Mouse (Mus musculus) heart, postnatal 10 days (tissue): ENCODE data around the gene Slc5a10. TPM values are rescaled to one million over a fixed set of nuclear protein-coding genes. Genes with fewer than 3 reads are reported as not detected.

Experiments used
- DNase-seq, 2 experiments: peaks; one replicate each; pipeline ENCODE4 v3.0.0; 2021
- intact Hi-C: fragments of 180-260 bp; cut with DNase I; formaldehyde crosslinking; loops from one replicate; pipeline ENCODE4 v1.15.1; 2025
- total RNA-seq, 2 experiments: library from RNA; stranded (reverse); gene quantifications; 2 replicates each; pipeline ENCODE4 v1.2.3; 2021

Slc5a10 gene
- total RNA-seq, 2 experiments from 2014 or later = not detected

DNA sequence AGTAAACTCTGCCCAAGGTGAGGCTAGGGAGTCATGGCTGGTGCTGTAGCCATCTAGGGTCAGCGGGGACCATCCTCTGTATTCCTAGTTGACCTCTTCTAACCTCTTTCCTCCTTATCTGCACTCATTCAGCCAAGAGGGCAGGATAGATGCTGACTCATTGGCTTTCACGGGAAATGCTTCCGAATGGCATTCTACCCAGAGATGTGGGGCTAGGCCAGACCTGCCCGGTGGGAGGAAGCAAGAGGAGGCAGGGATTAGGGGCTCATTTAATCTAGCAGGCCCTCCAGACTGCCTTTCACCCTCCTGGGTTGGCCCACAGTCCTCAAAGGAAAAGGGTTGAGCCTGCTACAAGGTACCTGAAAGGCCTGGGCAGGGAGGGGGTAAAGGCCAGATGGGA is 14.4 kb downstream of the Slc5a10 start:
- intact Hi-C loops = no loop called here
- no peak for DNase-seq

DNA sequence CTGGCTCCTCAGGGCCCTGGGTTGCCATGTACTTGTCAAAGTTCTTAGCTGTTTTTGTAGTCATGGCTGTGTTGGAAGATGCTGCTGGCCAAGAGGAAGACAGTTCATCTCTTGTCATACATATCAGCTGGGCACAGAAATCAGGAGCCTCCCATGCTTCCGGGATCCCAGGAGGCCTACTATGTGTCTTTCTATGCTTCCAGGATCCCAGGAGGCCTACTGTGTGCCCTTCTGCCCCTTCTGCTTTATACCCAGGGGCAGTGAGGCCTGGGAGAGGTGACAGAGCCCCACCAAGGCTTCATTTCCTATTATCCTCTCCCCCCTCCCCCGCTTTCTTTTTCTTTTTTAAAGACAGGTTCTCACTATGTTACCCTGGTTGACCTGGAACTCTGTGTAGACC is 15.0 kb downstream of the Slc5a10 start:
- intact Hi-C loops = no loop called here
- no peak for DNase-seq

DNA sequence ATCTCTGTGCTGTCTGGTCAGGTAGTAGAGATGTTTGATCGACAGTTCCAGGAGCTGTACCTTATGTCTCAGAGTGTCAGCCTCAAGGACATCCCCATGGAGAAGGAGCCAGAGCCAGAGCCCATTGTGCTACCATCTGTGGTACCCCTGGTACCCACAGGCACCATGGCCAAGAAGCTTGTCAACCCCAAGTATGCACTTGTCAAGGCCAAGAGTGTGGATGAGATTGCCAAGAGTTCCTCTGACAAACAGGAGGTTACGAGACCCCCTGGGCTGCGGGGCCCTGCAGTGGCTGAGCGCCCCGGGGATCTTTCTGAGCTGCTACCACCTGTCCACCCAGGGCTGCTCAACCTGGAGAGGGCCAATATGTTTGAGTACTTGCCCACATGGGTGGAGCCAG is 18.1 kb downstream of the Slc5a10 start:
- intact Hi-C loops = no loop called here
- DNase-seq = no peak

DNA sequence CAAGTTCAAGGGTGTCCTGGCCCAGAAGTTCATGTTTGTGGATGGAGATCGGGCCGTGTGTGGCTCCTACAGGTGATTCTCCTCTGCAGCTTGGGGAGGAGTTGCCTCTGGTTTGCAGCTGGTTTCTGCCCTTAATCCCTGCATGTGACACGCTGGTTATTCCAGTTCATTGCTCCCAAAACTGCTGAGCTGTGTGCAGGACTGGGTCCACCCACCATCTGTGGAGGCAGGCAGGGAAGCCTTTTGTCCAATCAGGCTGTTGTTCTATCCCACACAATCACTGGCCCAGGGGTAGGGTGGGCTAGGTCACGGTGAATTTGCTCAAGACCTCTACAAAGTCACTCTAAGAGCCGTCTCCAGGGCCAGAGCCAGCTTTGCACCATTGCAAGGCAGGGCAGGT is 18.9 kb downstream of the Slc5a10 start:
- intact Hi-C loops = no loop called here
- no peak for DNase-seq

DNA sequence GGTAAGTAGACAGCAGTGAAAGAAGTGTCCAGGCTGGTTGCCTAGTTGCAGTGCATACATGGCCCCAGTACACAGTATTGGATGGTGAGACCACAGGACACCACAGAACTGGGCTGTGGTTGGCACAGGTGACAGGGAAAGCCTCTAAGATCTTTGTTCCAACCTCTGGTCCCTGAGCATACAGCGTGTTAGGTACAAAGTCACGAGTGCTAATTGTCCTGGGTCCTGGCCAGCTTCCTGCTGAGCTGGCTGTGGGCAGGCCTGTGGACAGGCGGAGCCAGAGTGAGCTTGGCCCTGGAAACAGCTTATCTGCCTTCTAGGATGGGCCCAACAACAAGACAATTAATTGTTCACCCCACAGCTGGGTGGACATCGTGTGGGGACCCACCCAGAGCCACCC is 20.7 kb downstream of the Slc5a10 start:
- intact Hi-C loops = no loop called here
- DNase-seq = peak; percentile 48 to 51

DNA sequence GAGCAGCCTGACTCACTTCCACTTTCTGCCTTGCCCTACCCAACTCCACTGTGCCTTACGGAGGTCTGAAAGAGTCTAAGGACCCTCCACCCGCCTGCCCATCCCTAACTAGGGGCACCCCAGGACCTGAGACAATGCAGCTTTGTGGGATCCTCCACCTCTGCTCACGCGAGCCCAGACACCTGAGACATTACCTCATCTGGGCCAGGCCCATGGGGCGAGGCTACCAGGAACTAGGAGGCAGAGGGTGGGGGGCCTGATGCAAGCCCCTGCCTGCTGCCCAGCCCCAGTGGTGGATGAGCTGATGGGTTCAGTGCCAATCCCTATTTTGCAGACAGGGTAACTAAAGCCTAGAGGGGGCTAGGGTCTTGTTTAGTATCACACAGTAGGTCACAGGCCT is 21.2 kb downstream of the Slc5a10 start:
- DNase-seq = no peak
- intact Hi-C loops = no loop called here

DNA sequence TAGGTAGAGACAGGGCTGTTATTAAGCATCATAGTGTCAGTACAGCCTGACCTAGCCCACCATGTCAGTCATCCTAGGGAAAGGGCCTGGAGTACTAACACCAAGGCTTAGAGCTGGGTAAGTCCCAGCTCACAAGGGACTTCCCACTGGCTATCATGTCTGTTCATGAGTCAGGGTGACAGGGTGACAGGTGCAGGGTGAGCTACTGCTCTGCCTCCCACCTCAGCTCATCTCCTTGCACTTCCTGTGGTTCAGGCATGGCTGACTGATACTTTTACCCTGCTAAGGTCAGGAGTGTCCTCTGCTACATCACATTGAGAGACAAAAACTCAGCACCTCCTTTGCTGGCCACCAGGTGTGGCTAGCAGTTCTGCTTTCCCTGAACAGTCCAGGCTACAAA is 21.8 kb downstream of the Slc5a10 start:
- intact Hi-C loops = no loop called here
- DNase-seq = no peak

DNA sequence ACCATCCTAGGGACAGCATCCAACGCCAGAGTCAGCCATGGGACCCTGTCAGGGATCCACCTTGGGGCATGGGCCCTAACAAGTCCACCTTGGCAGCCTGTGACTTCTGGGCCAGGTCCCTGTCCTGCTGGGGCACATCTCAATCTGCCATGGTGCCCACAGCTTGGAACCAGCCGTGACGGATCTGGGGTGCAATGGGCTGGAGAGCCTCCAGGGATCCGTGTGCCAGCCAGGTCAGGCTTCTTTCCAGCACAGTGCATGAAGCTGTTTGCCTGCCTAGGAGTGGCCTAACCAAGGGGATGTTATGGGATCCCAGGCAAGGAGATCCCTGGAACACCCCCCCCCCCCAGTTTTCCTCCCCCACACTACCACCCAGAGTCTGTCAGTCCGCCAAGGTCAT is 27.6 kb downstream of the Slc5a10 start:
- intact Hi-C loops = no loop called here
- no peak for DNase-seq

DNA sequence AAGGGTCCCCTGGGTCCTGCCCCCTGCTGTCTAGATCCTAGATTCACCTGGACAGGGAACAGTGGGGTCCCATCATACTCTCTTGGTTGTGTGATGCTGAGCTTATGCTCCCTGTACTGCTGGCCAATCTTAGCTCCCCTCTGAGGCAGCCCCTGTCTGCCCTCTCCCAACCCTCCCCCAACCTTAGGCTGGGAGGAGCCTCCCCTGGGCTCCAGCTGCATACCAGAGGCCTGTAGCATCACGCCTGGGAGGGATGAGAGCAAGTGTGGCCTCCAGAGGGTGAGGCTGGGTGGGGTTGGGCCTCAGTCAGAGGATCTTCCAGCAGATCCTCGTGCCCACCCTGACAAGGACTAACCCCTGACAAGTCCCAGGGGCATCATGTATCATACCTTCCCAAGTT is 33.0 kb downstream of the Slc5a10 start:
- intact Hi-C loops = no loop called here
- DNase-seq = no peak

DNA sequence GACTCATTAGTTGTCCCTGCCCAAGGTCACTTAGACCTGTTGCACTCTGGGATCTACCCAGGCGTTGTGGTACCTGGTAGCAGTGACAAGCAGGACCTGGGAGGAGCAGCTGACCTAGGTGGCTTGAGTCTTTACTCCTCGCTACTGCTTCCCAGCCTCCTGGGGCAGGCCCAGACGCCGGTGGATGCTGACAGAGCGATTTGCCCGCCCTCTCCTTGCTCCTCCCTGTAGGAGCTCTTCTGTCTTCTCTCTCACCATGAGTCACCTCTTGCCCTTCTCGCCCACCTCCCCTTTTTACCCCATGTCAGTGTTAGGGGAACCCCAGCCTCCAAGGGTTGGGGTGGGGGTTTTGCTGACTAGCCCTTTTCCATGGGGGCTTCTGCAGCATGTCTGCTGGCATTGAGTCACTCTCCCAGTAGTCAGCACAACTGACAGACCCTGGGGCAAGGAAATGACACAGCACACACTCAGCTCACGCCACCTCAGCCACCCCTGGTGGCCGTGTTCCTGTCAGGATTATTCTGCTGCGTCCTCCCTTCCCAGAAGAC is 33.6 kb downstream of the Slc5a10 start:
- intact Hi-C loops = no loop called here

DNA sequence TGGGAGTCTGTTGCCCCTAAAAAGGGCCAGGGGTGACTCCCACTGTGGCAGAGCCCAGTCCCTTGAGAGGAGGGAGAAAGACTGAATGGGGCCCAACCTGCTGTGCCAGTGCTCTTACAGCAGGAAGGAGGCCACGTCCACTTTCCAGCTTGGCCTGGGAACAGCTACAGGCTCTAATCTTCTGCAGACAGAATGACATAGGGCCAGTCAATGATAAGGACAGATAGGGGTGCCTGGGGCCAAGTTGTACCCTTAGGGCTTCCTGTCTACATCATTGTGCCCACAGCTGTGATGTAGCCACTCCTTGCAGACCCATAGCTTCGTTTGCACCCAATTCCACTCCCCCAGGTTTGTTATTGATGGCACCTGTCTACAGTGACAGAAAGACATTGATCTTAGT is 34.5 kb downstream of the Slc5a10 start:
- DNase-seq = no peak
- intact Hi-C loops = no loop called here

More for the DNA sequence above, 33.6 kb downstream of the Slc5a10 start:
- no peak for DNase-seq

DNA sequence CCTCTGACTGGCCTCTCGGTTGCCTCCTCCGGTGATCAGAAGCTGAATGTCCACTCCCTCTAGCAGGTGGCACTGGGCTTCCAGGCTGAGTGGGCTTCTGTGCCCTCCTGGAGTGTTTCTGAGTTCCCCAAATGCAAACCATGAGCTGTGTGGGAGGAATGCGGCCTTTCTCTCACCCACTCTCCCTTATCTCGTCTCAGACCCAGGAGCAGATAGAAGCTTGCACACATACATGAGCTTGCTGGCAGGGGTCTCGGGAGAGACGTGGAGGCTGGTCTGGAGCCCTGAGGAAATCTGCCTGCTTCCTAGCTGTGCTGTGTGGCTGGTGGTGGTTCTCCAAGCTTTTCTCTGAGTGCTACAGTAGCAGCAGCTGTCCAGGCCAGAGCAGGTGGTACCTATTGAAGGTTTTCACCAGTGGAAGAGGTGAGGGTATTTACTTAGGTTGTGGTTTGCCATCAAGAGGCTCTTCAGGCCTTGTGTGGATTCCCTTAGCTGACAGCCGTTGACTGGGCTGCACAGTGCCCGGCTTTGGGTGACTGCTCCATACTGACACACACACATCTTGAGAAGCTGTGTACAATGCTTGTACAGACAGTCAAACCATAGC is 35.4 kb downstream of the Slc5a10 start:
- intact Hi-C loops = no loop called here
- DNase-seq = no peak

DNA sequence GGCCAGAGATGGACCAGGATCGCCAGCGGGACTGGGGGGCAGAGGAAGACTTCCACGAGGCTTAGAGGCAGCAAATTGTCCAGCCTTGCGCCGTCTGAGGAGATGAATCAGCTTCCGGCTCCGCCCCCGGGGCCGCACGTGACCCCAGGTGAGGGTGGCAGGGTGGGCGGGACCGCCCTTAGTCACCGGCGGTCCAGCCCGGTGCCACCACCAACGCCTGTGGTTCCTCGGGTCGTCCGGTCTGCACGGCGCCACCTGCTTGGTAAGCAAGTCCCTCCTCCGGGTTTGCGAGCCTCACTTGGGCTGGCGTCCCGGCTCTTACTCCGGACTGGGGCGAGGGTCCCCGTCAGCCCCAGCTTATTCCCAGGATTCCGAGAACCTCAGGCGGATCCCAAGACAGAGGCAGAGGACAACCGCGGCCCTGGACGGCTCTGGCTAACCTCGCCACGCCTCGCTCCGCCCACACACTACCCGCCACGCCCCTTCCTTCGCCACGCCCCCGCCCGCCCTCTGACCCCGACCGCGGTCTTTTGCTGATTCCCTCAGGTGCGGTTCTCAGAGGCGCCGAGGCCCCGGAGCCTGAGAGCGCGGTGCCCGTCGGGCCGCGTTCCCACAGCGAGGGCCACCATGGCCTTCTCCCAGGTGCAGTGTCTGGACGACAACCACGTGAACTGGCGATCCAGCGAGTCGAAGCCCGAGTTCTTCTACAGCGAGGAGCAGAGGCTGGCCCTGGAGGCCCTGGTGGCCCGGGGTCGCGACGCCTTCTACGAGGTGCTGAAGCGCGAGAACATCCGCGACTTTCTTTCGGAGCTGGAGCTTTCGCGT is 36.5 kb downstream of the Slc5a10 start, which contains the start of gene Fam83g:
TSS of gene Fam83g (plus strand) at position 185 of the 825 bp plus-strand sequence.
- peak; percentile 37 to 56 for DNase-seq
- intact Hi-C loops = no loop called here

DNA sequence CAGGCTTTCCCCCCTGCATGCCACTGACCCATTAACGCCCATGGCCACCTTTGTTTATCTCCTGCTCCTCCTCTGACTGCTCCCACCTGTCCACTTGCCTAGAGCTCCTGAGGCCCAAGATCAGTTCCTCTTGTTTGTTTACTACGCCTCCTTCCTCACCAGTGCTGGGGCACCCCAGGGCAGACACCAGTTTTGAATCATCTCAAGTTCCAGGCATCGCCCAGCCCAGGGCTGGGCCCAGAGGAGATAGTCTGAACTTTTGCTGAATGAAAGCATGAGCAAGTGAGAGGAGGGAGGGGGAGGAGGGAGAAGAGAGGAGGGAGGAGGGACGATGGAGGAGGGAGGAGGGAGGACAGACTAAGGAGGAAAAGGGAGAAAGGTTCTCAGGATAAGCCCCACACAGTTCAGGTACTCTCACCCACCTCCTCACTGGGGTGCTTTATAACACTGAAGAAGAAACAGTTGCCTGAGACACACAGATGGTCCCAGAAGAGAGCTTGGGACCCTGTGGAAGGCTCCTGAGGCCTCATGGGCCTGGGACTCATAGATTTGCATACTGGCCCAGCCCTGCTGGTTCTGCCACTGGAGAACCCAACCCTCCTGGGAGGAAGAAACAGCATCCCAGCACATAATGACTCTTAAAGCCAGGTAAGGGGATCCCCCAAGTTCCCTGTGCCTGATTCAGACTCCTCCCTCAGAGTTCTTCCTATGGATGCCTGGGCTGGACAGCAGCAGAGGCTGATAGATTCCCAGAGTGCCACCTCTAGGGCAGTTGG is 41.3 kb downstream of the Slc5a10 start:
- intact Hi-C loops = no loop called here
- DNase-seq = no peak

DNA sequence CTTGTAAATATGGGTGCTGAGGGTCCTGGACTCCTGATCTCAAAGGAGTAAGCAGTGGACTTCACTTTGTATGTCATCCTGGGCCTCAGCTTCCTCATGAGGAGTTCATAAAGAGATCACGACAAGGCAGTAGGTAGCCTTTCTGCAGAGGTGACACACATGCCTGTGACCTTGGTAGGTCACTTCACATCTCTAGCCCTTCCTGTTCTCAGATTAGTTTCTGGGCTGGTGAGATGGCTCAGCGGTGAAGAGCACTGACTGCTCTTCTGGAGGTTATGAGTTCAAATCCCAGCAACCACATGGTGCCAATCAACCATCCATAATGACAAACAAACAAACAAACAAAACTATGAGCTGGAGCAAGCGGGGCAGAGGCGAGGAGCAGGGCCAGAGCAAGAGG is 42.9 kb downstream of the Slc5a10 start:
- intact Hi-C loops = no loop called here
- DNase-seq = no peak

DNA sequence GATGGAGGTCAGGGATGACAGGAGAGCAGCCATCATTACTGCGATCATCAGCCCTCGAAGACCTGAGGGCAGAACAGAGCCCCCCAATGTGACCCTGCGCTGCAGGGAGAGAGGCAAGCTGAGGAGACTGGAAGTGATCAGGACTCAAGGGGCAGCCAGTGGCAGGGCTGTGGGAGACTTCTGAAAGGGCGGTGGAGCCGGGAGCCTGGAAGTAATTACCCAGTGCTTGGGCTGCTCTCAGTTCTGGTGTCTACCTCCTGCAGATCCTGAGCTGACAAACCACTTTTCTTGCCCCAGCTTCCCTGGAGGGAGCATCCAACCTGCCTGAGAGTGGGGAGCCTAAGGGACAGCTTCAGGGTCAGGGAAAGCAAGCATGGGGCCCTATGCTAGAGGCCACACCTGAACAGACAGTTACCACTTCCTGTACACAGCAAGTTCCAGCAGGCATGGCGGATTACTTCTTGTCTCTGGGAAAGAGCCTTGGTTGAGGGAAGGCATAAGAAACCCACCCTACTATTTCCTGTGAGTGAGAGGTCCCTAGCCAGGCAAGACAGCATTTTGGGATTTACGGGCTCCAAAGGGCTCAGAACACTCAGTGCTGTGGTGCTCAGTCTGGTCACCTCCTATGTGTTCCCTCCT is 44.3 kb downstream of the Slc5a10 start:
- intact Hi-C loops = no loop called here
- no peak for DNase-seq

DNA sequence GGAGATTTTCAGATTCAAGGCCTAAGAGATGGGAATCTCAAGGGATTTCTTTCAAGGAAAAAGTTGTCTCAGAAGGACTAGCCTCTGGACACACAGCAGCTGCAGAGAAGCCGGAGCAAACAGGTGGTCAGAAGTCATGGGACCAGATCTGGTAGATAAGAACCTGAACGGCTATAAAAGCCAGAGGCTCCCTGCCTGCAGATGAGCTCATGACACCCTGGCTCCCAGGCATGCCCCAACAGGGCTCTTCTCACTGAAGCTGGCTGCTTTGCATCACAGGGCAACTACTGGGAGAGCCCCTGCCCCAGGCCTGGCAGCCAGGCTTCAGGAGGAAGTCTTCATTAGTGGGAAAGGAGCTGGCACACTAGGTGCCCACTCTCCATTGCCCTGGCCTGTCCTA is 45.3 kb downstream of the Slc5a10 start:
- DNase-seq = no peak
- intact Hi-C loops = no loop called here

DNA sequence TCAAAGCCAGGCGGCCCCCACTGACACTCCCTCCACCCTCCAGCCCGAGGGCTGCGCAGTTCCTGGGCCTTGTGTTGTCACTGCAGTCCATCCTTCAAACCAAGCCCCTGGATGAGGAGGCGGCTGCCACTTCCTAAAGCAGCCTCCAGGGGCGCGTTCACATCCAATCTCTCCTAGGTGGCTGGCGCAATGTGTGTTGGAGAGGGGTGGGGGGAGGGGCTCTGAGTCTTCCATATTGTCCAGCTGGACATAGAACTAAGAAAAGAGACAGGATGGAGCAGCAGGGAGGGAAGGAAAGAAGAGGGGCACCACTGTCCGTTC is 45.8 kb downstream of the Slc5a10 start:
- DNase-seq = peak in 1 of 2 experiments; percentile 35
- intact Hi-C loops = no loop called here

DNA sequence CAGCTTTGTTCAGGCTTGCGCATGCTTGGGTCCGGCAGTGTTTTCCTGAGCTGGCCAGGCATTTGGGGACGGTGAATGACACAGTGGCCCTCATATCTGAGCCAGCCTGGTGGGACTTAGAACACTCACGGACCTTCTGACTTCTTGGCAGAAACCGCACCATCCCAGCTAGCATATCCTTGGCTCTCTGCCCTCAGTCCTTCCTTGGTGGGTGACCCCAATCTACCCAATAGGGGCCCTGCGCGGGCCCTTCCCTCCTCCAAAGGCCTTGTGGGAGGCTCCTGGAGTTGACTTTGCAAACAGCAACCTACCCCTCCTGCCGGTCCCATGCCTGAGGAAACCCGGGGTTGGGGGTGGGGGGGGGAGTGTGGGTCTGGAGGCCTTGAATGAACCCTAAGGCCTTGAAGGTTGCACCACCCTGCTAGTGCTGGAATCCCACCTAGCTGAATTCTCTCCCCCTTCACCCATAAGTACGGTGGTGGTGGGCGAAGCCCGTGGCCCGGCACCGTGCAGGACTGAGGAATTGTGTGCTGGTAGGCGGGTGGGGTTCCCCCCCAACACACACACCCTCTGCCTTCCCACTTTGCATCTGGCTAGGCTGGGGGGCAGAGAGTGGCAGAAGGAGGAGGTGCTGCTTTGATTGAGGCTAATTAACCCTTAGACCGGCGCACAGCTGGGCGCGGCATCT is 46.3 kb downstream of the Slc5a10 start:
- no peak for DNase-seq
- intact Hi-C loops = no loop called here

DNA sequence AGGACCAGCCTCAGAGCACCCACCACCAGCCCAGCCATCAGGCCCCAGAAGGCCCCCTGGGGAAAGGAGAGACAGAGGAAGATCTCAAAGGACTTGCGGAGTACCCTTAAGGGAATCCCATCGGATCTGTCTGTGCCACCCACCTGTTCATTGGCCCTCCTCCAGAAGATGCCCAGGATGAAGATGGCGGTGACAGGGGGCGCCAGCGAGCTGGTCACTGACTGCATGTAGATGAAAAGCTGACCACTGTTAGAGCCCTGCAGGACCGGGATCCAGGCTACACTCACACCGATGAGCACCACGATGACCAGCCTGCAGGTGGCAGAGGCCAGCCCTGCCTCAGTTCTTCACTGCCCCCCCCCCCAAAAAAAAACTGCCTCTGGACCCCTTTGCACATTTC is 46.9 kb downstream of the Slc5a10 start:
- peak in 1 of 2 experiments; percentile 37 for DNase-seq
- intact Hi-C loops = no loop called here
